Mouse (Mus musculus) right cerebral cortex, postnatal 10 days (tissue): ENCODE results near the gene Trp53tg5.
A peak's percentile ranks its signal among the peaks of the same experiment; 100 is the strongest.

Experiments
- DNase-seq, 2 experiments: peaks; one replicate each; pipeline ENCODE4 v3.0.0; 2021; ENCODE audit warnings: low spot score in 2 of 2

Gene Trp53tg5

GRCm38 (mm10) chr2:164496331-164496730, 22.8 kb upstream of the Trp53tg5 start:
- no peak for DNase-seq

- peak; percentile 49 to 73 for DNase-seq
Measured at GRCm38 (mm10) chr2:164494126-164494525, 20.6 kb upstream of the Trp53tg5 start.

- peak; percentile 76 to 78 for DNase-seq
Measured at GRCm38 (mm10) chr2:164487812-164488211, 14.3 kb upstream of the Trp53tg5 start.

GRCm38 (mm10) chr2:164487115-164487527, 13.6 kb upstream of the Trp53tg5 start:
- DNase-seq: no peak

- DNase-seq: peak; percentile 91 to 93
Measured at GRCm38 (mm10) chr2:164486258-164487114, 13.0 kb upstream of the Trp53tg5 start.

DNA sequence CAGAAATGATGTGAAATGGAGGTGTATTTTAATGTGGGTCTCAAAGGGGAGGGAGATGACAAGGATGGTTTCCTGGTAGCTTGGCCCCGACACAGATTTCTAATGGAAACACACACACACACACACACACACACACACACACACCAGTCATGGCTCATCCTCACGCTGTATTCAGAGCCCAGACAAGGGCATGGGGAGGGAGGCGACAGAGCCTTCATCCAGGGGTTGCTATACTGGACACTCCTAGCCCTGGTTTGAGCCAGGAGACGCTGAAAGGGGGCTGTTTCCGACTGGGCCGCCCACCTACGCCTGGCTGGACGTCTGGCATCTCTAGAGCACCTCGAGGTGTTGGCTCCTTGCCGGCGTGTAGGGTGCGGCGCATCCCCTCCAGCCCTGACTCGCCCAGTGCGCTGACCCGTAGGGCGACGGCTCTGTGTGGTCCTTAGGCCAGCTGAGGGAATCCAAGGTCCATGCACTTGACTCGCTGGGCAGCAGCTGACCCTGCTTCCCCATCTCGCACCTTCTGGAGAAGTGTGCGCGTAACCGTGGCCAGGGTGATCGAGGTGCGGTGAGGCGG, 12.2 kb upstream of the Trp53tg5 start, which contains the start of gene Dbndd2:
Gene Dbndd2 (plus strand): TSS at position 426 of the 577 bp plus-strand sequence.
- no peak for DNase-seq

DNA sequence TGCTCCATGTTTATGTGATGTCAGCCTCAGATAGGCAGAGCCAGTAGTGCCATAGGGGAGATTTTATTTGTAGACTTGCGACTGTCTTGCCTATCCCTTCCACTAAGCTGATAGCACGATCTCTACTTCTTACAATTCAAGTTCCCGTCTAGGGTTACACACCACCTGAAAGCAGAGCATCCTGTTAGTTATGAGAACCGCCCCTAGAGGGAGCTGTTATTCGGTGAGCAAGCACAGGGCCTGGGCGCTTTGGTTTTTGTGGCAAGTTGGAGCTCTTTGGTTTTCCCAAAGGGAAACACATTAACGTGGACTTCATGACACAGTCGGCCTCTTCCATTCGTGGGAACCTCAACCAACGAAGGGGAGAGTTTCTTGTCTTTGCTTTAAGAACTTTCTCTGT, 3.3 kb downstream of the Trp53tg5 start:
- peak in 1 of 2 experiments; percentile 67 for DNase-seq

DNA sequence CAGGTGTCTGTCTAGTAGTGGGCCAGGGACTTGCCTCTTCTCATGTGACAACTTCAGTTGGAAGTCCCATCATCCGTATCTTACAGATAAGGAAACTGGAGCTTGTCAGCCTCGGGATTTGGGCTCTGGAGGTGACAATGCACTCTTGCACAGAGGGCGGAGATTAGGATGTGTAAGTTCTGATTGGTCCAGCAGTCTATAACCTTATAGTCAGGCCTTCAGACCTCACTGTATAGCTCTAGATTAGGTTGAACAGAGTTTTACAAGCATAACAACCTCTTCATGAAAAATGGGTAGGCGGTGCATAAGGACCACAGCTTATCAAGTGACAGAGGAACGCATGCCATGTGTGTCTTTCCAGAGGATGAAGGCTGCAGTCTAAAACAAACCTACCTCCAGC, 6.7 kb downstream of the Trp53tg5 start:
- DNase-seq: no peak

DNA sequence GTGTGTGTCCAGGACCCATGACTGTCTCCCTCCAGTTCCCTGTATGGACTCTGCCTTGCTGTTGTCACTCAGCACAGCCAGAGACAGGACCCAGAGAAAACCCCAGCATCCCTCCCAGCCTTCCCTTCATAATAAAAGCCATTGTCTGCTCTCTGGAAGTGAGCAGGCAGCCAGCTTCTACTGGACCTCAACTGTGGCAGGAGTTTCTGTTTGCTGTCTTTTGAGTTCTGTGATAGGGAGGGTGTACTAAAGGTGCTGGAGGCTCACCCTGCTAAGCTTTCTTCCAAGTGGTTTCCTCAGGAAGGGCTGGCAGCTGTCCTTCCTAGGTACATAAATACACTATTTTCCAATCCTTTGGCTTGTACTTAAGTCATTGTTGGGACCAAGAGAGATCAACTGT, 8.4 kb downstream of the Trp53tg5 start:
- DNase-seq: no peak

GRCm38 (mm10) chr2:164460745-164461551, 12.6 kb downstream of the Trp53tg5 start, which contains the start of gene Gm20458:
Gm20458 (plus strand) TSS chr2:164460967.
- DNase-seq: peak; percentile 98

DNA sequence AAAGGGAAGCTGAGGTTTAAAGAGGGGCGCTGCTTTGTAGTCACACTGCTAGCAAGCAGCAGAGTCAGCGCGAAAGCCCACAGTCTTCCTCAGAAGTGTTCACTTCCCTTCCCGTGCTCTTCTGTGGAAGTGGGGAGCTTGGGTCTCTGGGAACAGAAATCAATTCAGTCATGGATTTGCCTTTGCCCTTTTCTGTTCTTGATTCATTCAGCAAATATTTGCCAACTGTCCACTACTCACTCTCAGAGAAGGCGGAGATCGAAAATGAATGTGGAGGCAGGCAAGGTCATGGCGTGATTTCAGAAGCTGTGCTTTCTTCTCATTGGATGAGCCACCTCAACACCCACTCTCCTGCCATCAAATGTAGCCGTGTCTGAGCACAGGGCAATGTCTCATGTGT, 15.0 kb downstream of the Trp53tg5 start:
- no peak for DNase-seq

- no peak for DNase-seq
Measured at GRCm38 (mm10) chr2:164457942-164458341, 15.6 kb downstream of the Trp53tg5 start.

DNA sequence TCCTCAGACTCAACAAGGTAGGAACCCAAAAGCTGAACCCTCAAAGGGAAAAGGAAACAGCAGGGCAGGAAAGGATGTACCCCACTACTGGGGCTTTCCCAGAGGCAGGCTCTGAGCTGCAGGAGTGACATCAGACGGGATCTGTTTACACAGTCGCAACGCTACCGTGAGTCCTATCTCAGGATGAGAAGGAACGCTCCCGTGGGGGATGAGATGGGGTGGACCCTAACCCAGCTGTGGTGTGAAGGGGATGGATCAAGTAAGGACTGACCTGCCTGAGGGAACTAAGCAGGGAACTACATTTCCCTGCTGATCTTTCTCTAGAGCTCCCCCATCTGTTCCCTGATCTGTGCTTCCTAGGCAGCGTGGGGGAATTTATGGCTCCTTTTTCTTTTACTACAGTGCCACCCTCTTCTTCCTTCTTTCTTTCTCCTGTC, 16.6 kb downstream of the Trp53tg5 start, which contains the start of gene Sys1:
Gene Sys1 (plus strand): TSS at position 101 of the 437 bp plus-strand sequence.
- DNase-seq: peak; percentile 45 to 47

DNA sequence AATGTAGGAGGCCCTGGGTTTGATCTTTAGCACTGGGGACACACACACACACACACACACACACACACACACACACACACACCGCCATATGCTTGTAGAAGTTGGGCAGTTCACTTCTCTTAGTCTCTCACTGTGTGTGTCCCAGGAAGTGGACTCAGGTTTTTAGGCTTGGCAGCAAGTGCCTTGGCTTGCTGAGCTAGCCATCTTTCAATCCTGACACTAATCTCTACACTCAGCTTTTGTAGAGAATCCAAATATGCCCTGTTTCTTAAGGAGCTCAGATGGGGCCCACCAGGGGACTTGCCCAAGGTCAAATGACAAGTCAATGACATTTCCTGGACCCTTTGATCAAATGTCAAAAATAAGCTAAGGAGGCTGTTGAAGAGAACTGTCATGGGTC, 17.1 kb downstream of the Trp53tg5 start:
- no peak for DNase-seq

GRCm38 (mm10) chr2:164455421-164456190, 17.9 kb downstream of the Trp53tg5 start:
- DNase-seq: no peak

DNA sequence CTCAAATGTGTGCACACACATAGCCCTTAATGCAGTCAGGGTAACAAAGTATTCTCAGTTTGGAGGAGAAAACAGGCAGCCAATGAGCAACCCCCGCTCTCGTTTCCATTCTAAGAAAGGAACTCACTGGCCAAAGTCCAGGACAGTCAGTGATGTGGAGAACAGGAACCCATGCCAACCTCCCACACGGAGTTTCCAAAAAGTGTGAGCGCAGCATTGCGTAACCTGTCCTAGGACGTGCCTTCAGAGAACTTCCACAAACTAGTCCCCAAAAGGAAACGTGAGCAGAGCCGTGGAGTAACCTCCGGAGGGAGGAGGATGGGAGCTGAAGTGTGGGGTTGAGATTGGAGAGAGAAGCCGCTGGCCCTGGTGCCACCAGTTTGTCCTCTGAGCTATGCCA, 18.7 kb downstream of the Trp53tg5 start:
- peak; percentile 83 to 85 for DNase-seq

DNA sequence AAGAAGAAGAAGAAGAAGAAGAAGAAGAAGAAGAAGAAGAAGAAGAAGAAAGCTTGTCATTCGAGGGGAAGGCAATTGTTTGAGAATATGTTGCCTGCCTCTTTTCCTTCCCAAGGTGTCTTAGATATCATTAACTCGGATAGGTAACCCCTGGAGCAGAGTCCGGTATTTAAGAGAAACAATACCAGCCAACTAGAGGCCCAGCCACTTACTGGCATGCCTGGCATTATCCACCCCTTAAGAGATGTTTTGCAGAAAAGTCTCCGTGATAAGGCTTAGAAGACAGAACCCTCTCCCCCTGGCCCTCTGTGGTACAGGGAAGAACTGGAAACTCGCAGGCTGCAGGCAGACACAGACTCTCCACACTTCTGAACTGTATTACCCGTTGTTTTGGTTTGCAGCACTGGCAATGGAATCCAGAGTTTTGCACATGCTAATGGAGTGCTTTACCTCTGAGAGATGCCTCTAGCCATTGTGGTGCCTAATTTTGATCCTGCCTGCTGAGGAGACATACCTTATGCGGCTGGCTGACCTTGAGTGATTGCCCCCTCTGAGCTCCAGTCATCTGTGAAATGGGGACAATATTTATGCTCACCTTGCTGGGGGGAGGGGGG, 19.5 kb downstream of the Trp53tg5 start:
- DNase-seq: no peak

DNA sequence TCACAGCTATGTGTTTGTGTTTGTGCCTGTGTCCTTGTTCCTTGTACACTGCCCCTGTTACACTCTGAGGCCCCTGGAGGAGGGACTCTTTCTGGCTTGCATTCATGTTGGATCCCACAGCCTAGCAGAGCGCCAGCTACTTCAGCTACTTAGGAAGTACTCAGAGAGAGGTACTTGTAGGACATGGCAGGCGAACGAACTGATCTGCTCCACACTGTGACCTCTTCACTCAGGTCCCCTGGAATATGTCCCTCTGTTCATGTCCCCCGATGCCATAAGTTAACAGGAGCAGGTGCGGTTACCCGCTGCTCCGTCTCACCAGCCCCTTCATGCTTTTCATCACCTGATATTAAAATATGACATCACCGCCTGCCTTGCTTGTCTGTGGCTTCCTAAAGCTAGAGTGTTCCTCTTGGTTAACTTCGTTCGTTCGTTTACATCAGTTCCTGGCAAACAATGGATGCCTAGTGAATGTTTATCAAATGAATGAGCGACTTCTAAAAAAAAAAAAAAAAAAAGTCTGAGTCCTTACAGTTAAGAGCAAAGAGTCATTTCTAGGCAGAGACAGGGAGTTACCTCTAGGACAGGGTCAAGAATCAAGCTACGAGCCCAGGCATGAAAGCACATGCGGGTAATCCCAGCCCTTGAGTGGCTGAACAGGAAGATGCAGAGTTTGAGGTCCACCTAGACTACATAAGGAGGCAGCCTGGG, 20.3 kb downstream of the Trp53tg5 start:
- no peak for DNase-seq

DNA sequence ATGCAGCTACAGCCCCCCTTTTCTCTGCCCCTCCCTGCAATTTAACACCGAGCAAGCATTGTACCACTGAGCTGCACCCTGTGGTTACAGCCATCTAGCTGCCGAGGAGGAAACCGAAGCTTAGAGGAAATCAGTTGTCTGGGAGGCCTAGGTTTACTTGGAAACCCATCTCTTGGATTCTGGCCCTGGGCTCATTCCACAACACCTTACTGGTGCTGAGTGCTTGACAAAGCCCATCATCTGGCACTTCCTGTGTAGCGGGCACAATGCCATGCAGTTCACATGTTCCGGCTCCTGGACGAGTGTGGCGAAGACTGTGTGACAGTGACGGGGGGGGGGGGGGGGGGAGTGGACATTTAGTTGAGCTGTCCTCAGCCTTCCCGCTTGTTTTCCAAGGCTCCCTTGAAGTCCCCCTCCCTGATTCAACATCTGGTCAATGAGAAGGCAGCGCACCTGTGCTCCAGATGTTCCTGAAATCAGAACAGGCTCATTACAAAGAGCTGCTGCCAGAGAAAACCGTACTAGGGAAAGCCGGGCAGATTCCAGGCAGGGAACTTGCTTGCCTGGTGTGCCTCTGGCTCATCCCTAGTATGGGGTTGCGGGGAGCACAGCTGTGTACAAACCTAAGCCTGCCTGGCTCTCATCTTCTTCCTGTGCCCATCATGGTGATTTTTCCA, 21.4 kb downstream of the Trp53tg5 start:
- DNase-seq: no peak
